Mouse (Mus musculus): ENCODE data around the gene Vps9d1.
"Not testable (repeated sequence)": the region's sequence is repeated elsewhere in the genome, so short reads cannot be mapped to it uniquely, and the experiment has no call there.

The Vps9d1 gene

GRCm38 (mm10) chr8:123254099-123254885, at the start of gene Vps9d1, which contains the start of gene Zfp276:
Gene Vps9d1 (minus strand): TSS chr8:123254348.
Gene Zfp276 (plus strand): TSS chr8:123254195.
- in situ Hi-C loops (cut with MboI; ENCODE audit: unreplicated experiment in 2 of 2), result no loop called here

- in situ Hi-C loops (cut with MboI; ENCODE audit: unreplicated experiment in 2 of 2), result no loop called here
These were observed 44.2 kb upstream of the Vps9d1 start for GRCm38 (mm10) chr8:123298301-123298700.

GRCm38 (mm10) chr8:123292785-123293184, 38.6 kb upstream of the Vps9d1 start:
- in situ Hi-C loops (cut with MboI; ENCODE audit: unreplicated experiment in 2 of 2), result no loop called here

- in situ Hi-C loops (cut with MboI; ENCODE audit: unreplicated experiment in 2 of 2), result no loop called here
These were observed 38.1 kb upstream of the Vps9d1 start for GRCm38 (mm10) chr8:123292281-123292680.

GRCm38 (mm10) chr8:123291716-123292115, 37.6 kb upstream of the Vps9d1 start:
- in situ Hi-C loops (cut with MboI; ENCODE audit: unreplicated experiment in 2 of 2), result no loop called here

- in situ Hi-C loops (cut with MboI; ENCODE audit: unreplicated experiment in 2 of 2), result no loop called here
These were observed 36.5 kb upstream of the Vps9d1 start for GRCm38 (mm10) chr8:123290679-123291078.

GRCm38 (mm10) chr8:123290166-123290565, 36.0 kb upstream of the Vps9d1 start:
- in situ Hi-C loops (cut with MboI; ENCODE audit: unreplicated experiment in 2 of 2), result no loop called here

GRCm38 (mm10) chr8:123287362-123287761, 33.2 kb upstream of the Vps9d1 start:
- in situ Hi-C loops (cut with MboI; ENCODE audit: unreplicated experiment in 2 of 2), result loop anchor here (5.0 to 10.0 kb wide), 5 partner anchors 73 to 453 kb away; partner anchors contain the start of genes Chmp1a (in 2 of the 2) and Spata33 (in 2 of the 2)

- in situ Hi-C loops (cut with MboI; ENCODE audit: unreplicated experiment in 2 of 2), result loop anchor here (10.0 kb wide), 3 partner anchors 70 to 450 kb away; partner anchors contain the start of genes Chmp1a (in 1 of the 2) and Spata33 (in 1 of the 2)
These were observed 30.3 kb upstream of the Vps9d1 start for GRCm38 (mm10) chr8:123284493-123284892.

GRCm38 (mm10) chr8:123283991-123284390, 29.8 kb upstream of the Vps9d1 start:
- in situ Hi-C loops (cut with MboI; ENCODE audit: unreplicated experiment in 2 of 2), result loop anchor here (10.0 kb wide), 3 partner anchors 69 to 449 kb away; partner anchors contain the start of genes Chmp1a (in 1 of the 2) and Spata33 (in 1 of the 2)

- in situ Hi-C loops (cut with MboI; ENCODE audit: unreplicated experiment in 2 of 2), result loop anchor here (10.0 kb wide), 3 partner anchors 68 to 448 kb away; partner anchors contain the start of genes Chmp1a (in 1 of the 2) and Spata33 (in 1 of the 2)
These were observed 28.8 kb upstream of the Vps9d1 start for GRCm38 (mm10) chr8:123282994-123283393.

- in situ Hi-C loops (cut with MboI; ENCODE audit: unreplicated experiment in 2 of 2), result loop anchor here (10.0 kb wide), 3 partner anchors 66 to 446 kb away; partner anchors contain the start of genes Chmp1a (in 1 of the 2) and Spata33 (in 1 of the 2)
These were observed 26.4 kb upstream of the Vps9d1 start for GRCm38 (mm10) chr8:123280302-123281094.

- in situ Hi-C loops (cut with MboI; ENCODE audit: unreplicated experiment in 2 of 2), result loop anchor here (10.0 kb wide), 3 partner anchors 65 to 445 kb away; partner anchors contain the start of genes Chmp1a (in 1 of the 2) and Spata33 (in 1 of the 2)
These were observed 25.7 kb upstream of the Vps9d1 start for GRCm38 (mm10) chr8:123279828-123280227.

GRCm38 (mm10) chr8:123278445-123278844, 24.3 kb upstream of the Vps9d1 start:
- in situ Hi-C loops (cut with MboI; ENCODE audit: unreplicated experiment in 2 of 2), result no loop called here

- in situ Hi-C loops (cut with MboI; ENCODE audit: unreplicated experiment in 2 of 2), result no loop called here
These were observed 20.9 kb upstream of the Vps9d1 start for GRCm38 (mm10) chr8:123275096-123275495.

- in situ Hi-C loops (cut with MboI; ENCODE audit: unreplicated experiment in 2 of 2), result no loop called here
These were observed 20.3 kb upstream of the Vps9d1 start for GRCm38 (mm10) chr8:123274447-123274846.

GRCm38 (mm10) chr8:123271901-123272300, 17.8 kb upstream of the Vps9d1 start:
- in situ Hi-C loops (cut with MboI; ENCODE audit: unreplicated experiment in 2 of 2), result no loop called here

- in situ Hi-C loops (cut with MboI; ENCODE audit: unreplicated experiment in 2 of 2), result no loop called here
These were observed 17.0 kb upstream of the Vps9d1 start for GRCm38 (mm10) chr8:123271147-123271546.

- in situ Hi-C loops (cut with MboI; ENCODE audit: unreplicated experiment in 2 of 2), result no loop called here
These were observed 13.9 kb upstream of the Vps9d1 start for GRCm38 (mm10) chr8:123267926-123268656.

- in situ Hi-C loops (cut with MboI; ENCODE audit: unreplicated experiment in 2 of 2), result not testable (repeated sequence)
These were observed 3.4 kb upstream of the Vps9d1 start for GRCm38 (mm10) chr8:123257593-123257992.
